Mouse (Mus musculus) hindbrain, embryonic 11.5 days (tissue): ENCODE data around the gene Nmbr. TPM values are rescaled to one million over a fixed set of nuclear protein-coding genes. Genes with fewer than 3 reads are reported as not detected.

Source experiments
- ATAC-seq: fragments of 200-750 bp; cut with Nextera tagmentation; 2 replicates; pipeline ENCODE4 v1.8.0; 2017; ENCODE audit warnings: mild to moderate bottlenecking, moderate TSS enrichment, moderate library complexity; ENCODE audit not compliant: low FRiP score
- DNase-seq: peaks from one replicate; pipeline ENCODE4 v3.0.0-alpha.2; 2015; ENCODE audit warnings: low spot score
- H3K27ac ChIP-seq: fragments of 300-500 bp; sonication (generic); 2 replicates; pipeline ENCODE4 v1.5.1; 2014; ENCODE audit warnings: mild to moderate bottlenecking, low read depth, low read length
- H3K27me3 ChIP-seq: fragments of 300-500 bp; sonication (generic); 2 replicates; pipeline ENCODE4 v1.6.1; 2014; ENCODE audit warnings: mild to moderate bottlenecking, low read length, moderate library complexity, mixed read lengths; ENCODE audit not compliant: control insufficient read depth, insufficient read depth
- H3K36me3 ChIP-seq: fragments of 300-500 bp; sonication (generic); 2 replicates; pipeline ENCODE4 v1.6.1; 2014; ENCODE audit warnings: mild to moderate bottlenecking, low read length, moderate library complexity, mixed read lengths; ENCODE audit not compliant: control insufficient read depth, insufficient read depth
- H3K4me1 ChIP-seq: fragments of 300-500 bp; sonication (generic); replicated peaks from 2 replicates; pipeline ENCODE4 v1.6.1; 2014; ENCODE audit warnings: low read length, mixed read lengths; ENCODE audit not compliant: control insufficient read depth, insufficient read depth
- H3K4me2 ChIP-seq: fragments of 300-500 bp; sonication (generic); replicated peaks from 2 replicates; pipeline ENCODE4 v1.6.1; 2014; ENCODE audit warnings: mild to moderate bottlenecking, low read depth, low read length
- H3K4me3 ChIP-seq: fragments of 300-500 bp; sonication (generic); 2 replicates; pipeline ENCODE4 v1.5.1; 2014; ENCODE audit warnings: low read depth, low read length
- H3K9ac ChIP-seq: fragments of 300-500 bp; sonication (generic); 2 replicates; pipeline ENCODE4 v1.6.1; 2014; ENCODE audit warnings: low read depth, low read length
- H3K9me3 ChIP-seq: fragments of 300-500 bp; sonication (generic); 2 replicates; pipeline ENCODE4 v1.6.1; 2016; ENCODE audit warnings: low read length; ENCODE audit not compliant: control insufficient read depth
- WGBS: fragments of 180-500 bp; shearing (Covaris S2); extraction: QIAGEN DNeasy Blood & Tissue Kit; methylation state at CpG from one replicate; pipeline ENCODE4 v1.1.7; 2014; 5-methylcytosine and 5-hydroxymethylcytosine counted together
- polyA plus RNA-seq: library from polyadenylated mRNA; unstranded; fragments of >200 nt; fragmentation: Nextera tagmentation; extraction: Ambion mirVana; gene quantifications from 2 replicates; pipeline ENCODE4 v1.2.1, GENCODE M21; 2014

The Nmbr gene
- polyA plus RNA-seq, 1 experiment from 2014 or later: 0.77 TPM

- Histone ChIP-seq H3K36me3 (no peaks in the 10 kb centered on the region), H3K9ac (no peak overlapping the region), H3K4me3 (no peak overlapping the region), H3K9me3 (no peaks in the 10 kb centered on the region), H3K4me2 (no peak overlapping the region), H3K27ac (no peak overlapping the region), H3K27me3 (no peaks in the 10 kb centered on the region), H3K4me1 (no peaks in the 10 kb centered on the region)
- DNase-seq: no peak
- WGBS: 58% methylated on average over 4 of the region's 4 CpGs
- no peak for ATAC-seq
These were observed 111.6 kb downstream of the Nmbr start for GRCm38 (mm10) chr10:14816970-14817369.

Other genes starting within 250 kb of the Nmbr start
- gene Adgrg6, start 159.9 kb upstream of the Nmbr start, polyA plus RNA-seq: 2.2 and 3.0 TPM in 2 replicates
- 236 and 245 TPM in 2 replicates for gene Vta1, start within 50 bp of the Nmbr start, polyA plus RNA-seq
- not detected in 2 replicates for gene Gje1, start 12.6 kb downstream of the Nmbr start, polyA plus RNA-seq